Mouse (Mus musculus) heart, postnatal 0 days (tissue): Measurements from ENCODE around the gene Trim6. TPM values are rescaled to one million over a fixed set of nuclear protein-coding genes. Genes with fewer than 3 reads are reported as not detected.

Experiments used
- ATAC-seq: fragments of 200-750 bp; cut with Nextera tagmentation; 2 replicates; pipeline ENCODE4 v1.8.0; 2017; ENCODE audit warnings: low read depth, moderate number of reproducible peaks, moderate library complexity; ENCODE audit not compliant: insufficient read depth
- DNase-seq: peaks from one replicate; pipeline ENCODE4 v3.0.0-alpha.2; 2016; ENCODE audit warnings: low spot score
- H3K27ac ChIP-seq: fragments of 300-500 bp; sonication (generic); 2 replicates; pipeline ENCODE4 v1.5.1; 2014; ENCODE audit warnings: low read depth, mild to moderate bottlenecking
- H3K27me3 ChIP-seq: fragments of 300-500 bp; sonication (generic); 2 replicates; pipeline ENCODE4 v1.6.1; 2014; ENCODE audit warnings: low read length, mixed read lengths; ENCODE audit not compliant: control insufficient read depth, insufficient read depth
- H3K36me3 ChIP-seq: fragments of 300-500 bp; sonication (generic); replicated peaks from 2 replicates; pipeline ENCODE4 v1.6.1; 2014; ENCODE audit warnings: low read length, mixed read lengths; ENCODE audit not compliant: control insufficient read depth, insufficient read depth
- H3K4me1 ChIP-seq: fragments of 300-500 bp; sonication (generic); 2 replicates; pipeline ENCODE4 v1.6.1; 2014; ENCODE audit warnings: antibody characterized with exemption; ENCODE audit not compliant: control insufficient read depth, insufficient read depth
- H3K4me2 ChIP-seq: fragments of 300-500 bp; sonication (generic); 2 replicates; pipeline ENCODE4 v1.6.1; 2014; ENCODE audit warnings: low read depth, mild to moderate bottlenecking, low read length, moderate library complexity
- H3K4me3 ChIP-seq: fragments of 300-500 bp; sonication (generic); 2 replicates; pipeline ENCODE4 v1.5.1; 2014; ENCODE audit warnings: low read depth, low read length
- H3K9ac ChIP-seq: fragments of 300-500 bp; sonication (generic); replicated peaks from 2 replicates; pipeline ENCODE4 v1.6.1; 2014; ENCODE audit warnings: low read depth, low read length, mixed read lengths
- H3K9me3 ChIP-seq: fragments of 300-500 bp; sonication (generic); replicated peaks from 2 replicates; pipeline ENCODE4 v1.6.1; 2016; ENCODE audit warnings: low read length; ENCODE audit not compliant: control insufficient read depth
- CTCF ChIP-seq: IDR thresholded peaks from 2 replicates; pipeline ENCODE4 v1.5.1; 2016; ENCODE audit warnings: antibody characterized with exemption, control low read depth, low read depth
- EP300 ChIP-seq: IDR thresholded peaks from 2 replicates; pipeline ENCODE4 v1.6.1; 2016; ENCODE audit warnings: antibody characterized with exemption, low read depth
- WGBS: fragments of 180-500 bp; shearing (Covaris S2); extraction: QIAGEN DNeasy Blood & Tissue Kit; methylation state at CpG from one replicate; pipeline ENCODE4 v1.1.7; 2014; 5-methylcytosine and 5-hydroxymethylcytosine counted together
- polyA plus RNA-seq: library from polyadenylated mRNA; unstranded; fragments of >200 nt; fragmentation: Nextera tagmentation; extraction: Ambion mirVana; gene quantifications from 2 replicates; pipeline ENCODE4 v1.2.1, GENCODE M21; 2015
- total RNA-seq: library from RNA; depleted of rRNA; stranded (reverse); fragments of >200 nt; gene quantifications from 2 replicates; pipeline ENCODE4 v1.2.3, GENCODE M21; 2014; ENCODE audit warnings: low replicate concordance; rRNA removed

The Trim6 gene
- total RNA-seq, result 2.9 and 7.3 TPM in 2 replicates
- 0.73 and 1.4 TPM in 2 replicates for polyA plus RNA-seq

DNA sequence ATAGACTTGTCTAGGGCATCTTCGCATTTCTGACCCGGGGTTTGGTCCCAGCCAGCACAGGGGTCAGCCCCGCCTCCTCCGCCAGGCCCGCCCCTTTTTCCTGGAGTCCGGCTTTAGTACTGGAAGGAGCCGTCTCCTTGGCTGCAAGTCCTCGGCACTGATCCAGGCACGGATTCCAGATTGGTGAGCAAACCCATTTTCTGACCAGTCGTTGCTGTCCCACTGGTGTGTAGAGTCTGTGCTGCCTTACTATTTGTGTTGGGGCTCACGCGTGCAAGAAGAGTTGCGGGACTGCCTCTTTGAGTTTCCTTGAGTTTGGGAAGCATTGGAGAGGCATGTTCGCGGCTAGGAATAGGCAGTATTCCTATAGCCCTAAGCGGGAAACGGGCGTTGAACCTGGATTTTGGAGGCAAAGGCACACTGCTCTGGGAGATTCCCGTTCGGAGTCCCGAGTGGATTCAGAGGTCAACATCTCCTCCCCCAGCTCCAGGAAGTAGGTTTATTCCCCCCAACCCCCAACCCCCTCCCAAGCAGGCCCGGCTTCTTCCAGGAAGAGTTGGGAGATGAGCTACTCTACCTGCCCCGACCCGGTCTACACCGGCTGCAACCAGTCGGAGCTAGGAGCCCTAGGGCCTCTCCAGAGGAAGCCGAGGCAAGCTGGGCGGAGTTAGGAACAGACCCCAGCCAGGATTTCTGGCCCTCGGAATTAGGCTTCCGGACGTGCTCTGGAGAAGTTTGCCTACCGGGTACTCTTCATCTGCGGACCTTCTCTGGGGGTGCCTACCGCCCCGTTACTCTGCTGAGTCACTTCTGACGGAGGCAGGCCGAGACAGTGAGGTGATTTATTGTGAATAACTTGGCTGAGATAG lies at the start of gene Trim6:
Trim6 (plus strand) TSS at position 93 of the 869 bp plus-strand sequence.
- WGBS, result 2% methylated on average over 37 of the region's 37 CpGs
- H3K4me3 ChIP-seq, result peak within 1 kb of the TSS; percentile 53
- peak; percentile 59 for DNase-seq

DNA sequence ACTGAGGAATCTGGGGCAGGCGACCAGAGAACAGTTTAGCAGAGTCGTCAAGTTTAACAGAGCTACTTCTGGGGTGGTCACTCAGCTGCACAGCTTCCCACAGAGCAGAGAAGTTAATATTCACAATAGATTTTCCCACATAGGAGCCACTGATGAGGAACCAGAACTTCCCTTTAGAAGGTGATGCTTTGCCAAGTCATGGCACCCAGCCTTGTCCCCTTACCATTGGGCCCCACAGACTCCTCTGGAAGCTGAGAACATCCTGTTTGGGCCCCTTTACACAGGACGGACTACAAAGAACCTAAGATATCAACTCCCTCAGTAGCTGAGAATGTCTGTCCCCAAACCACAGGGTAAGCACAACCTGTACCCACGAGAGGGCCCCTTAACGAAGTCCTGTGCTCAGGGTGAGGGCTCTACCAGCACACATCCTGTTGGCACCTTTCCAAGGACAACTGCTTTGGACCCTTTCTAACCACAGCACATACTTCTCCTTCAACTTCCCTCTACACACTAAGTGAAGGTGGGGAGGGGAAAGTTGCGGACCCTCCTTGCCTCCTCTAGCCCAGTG lies 48.9 kb upstream of the Trim6 start:
- no peak for DNase-seq
- H3K36me3 ChIP-seq, result no peaks in the 10 kb centered on the region
- no peak overlapping the region for H3K9ac ChIP-seq
- no peak for ATAC-seq
- no peaks in the 10 kb centered on the region for H3K4me1 ChIP-seq
- no peaks in the 10 kb centered on the region for H3K27me3 ChIP-seq
- H3K4me3 ChIP-seq, result no peak overlapping the region
- no peak overlapping the region for H3K4me2 ChIP-seq
- TF ChIP-seq CTCF (no peak), EP300 (no peak)
- H3K27ac ChIP-seq, result no peak overlapping the region
- 53% methylated on average over 6 of the region's 6 CpGs for WGBS
- H3K9me3 ChIP-seq, result no peaks in the 10 kb centered on the region

More for the DNA sequence above, at the start of gene Trim6:
- peak within 1 kb of the TSS; percentile 49 for H3K27ac ChIP-seq
- peak within 1 kb of the TSS; percentile 73 for H3K4me2 ChIP-seq
- TF ChIP-seq EP300, result no peak
- no peak for TF ChIP-seq CTCF
- peak within 1 kb of the TSS; percentile 59 for H3K9ac ChIP-seq
- no peaks in the 10 kb centered on the region for H3K36me3 ChIP-seq
- peak; percentile 89 for ATAC-seq
- H3K27me3 ChIP-seq, result no peaks in the 10 kb centered on the region
- H3K9me3 ChIP-seq, result no peaks in the 10 kb centered on the region
- H3K4me1 ChIP-seq, result peaks cover 5% of the 10 kb centered on the region; the same call in 1 of the 2 replicates

GRCm38 (mm10) chr7:104175085-104175484 lies 43.5 kb upstream of the Trim6 start:
- H3K4me1 ChIP-seq, result no peaks in the 10 kb centered on the region
- no peaks in the 10 kb centered on the region for H3K27me3 ChIP-seq
- 78% methylated on average over 1 of the region's 1 CpGs for WGBS
- DNase-seq (no peak), ATAC-seq (no peak)
- no peak overlapping the region for H3K27ac ChIP-seq
- no peak overlapping the region for H3K4me2 ChIP-seq
- no peak for TF ChIP-seq CTCF
- TF ChIP-seq EP300, result no peak
- H3K9me3 ChIP-seq, result no peaks in the 10 kb centered on the region
- H3K36me3 ChIP-seq, result no peaks in the 10 kb centered on the region
- H3K9ac ChIP-seq, result no peak overlapping the region
- H3K4me3 ChIP-seq, result no peak overlapping the region

- Histone ChIP-seq H3K9ac (no peak overlapping the region), H3K4me1 (no peaks in the 10 kb centered on the region), H3K4me3 (no peak overlapping the region), H3K27ac (no peak overlapping the region), H3K27me3 (no peaks in the 10 kb centered on the region), H3K9me3 (no peaks in the 10 kb centered on the region), H3K4me2 (no peak overlapping the region), H3K36me3 (no peaks in the 10 kb centered on the region)
- ATAC-seq (no peak), DNase-seq (no peak)
- TF ChIP-seq EP300, result no peak
- TF ChIP-seq CTCF, result no peak
- WGBS, result 55% methylated on average over 5 of the region's 5 CpGs
Observed at GRCm38 (mm10) chr7:104178422-104179054, 40.1 kb upstream of the Trim6 start.

- Histone ChIP-seq H3K9me3 (no peaks in the 10 kb centered on the region), H3K4me3 (no peak overlapping the region), H3K27ac (no peak overlapping the region), H3K36me3 (no peaks in the 10 kb centered on the region), H3K9ac (no peak overlapping the region), H3K27me3 (no peaks in the 10 kb centered on the region), H3K4me2 (no peak overlapping the region), H3K4me1 (no peaks in the 10 kb centered on the region)
- WGBS, result 93% methylated on average over 1 of the region's 1 CpGs
- TF ChIP-seq EP300 (no peak), CTCF (no peak)
- no peak for ATAC-seq
- no peak for DNase-seq
Observed at GRCm38 (mm10) chr7:104179074-104179473, 39.5 kb upstream of the Trim6 start.
